Mouse (Mus musculus) spleen, embryonic (tissue): ENCODE results near the gene Paqr9.

Experiments
- CTCF ChIA-PET: fragments of 350-600 bp; sonication (Branson Sonifier 250); formaldehyde crosslinking; loops from one replicate; lab custom pipeline; 2022; lab: Charles Lee

Gene Paqr9

GRCm38 (mm10) chr9:95577502-95577901 is 18.0 kb downstream of the Paqr9 start:
- CTCF ChIA-PET = no interaction called here

GRCm38 (mm10) chr9:95578366-95578895 is 19.0 kb downstream of the Paqr9 start:
- CTCF ChIA-PET = no interaction called here

- CTCF ChIA-PET = no interaction called here
Observed at GRCm38 (mm10) chr9:95581021-95581757, 21.7 kb downstream of the Paqr9 start.

DNA sequence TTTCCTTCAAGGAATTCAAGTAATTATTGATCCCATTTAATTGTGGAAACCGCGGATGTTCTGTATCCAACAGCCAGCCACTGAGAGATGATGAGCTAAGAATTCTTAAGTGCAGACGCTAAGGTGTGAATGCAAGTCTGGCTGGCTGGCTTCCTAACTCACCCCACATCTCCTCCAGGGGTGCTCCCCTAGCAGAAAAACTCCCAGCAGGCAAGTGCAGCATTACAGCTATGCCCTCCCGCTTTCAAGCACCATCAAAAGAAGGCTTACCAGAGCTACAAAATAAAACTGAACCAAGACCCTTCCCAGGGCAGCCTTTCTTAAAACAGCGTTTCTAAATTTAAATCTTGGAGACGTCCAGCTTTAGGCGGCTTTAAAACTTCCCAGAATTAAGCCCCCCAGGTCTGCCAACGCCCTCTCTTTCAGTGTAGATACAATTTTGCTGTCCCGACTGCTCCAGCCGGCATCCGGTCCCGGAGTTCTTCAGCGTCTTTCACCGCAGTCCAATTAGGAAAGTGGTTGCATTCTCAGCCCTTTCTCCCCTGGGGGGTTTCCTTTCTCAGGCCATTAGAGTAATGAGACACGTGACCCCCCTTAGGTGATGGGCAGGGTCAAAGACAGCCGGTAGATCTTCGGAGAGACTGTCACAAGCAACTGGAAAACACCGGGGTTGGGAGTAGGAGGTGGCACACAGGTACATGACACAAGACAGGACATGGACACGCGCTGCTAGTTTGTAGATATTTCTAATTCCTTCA is 22.5 kb downstream of the Paqr9 start:
- CTCF ChIA-PET = no interaction called here

GRCm38 (mm10) chr9:95582555-95582954 is 23.1 kb downstream of the Paqr9 start:
- CTCF ChIA-PET = no interaction called here

DNA sequence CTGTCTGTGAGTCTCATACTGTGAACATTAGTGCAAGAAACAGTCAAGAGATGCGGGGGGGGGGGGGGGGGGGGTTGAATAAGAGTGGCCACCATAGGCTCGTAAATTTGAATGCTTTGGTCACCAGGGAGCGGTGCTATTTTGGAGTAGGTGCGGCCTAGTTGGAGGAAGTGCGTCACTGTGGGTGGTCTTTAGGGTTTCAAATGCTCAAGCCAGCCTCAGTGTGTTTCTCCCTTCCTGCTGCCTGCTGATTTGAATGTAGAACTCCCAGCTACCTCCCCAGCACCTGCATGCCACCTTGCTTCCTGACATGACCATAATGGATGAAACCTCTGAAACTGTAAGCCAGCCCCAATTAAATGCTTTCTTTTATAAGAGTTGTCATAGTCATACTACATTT is 26.6 kb downstream of the Paqr9 start:
- CTCF ChIA-PET = no interaction called here

DNA sequence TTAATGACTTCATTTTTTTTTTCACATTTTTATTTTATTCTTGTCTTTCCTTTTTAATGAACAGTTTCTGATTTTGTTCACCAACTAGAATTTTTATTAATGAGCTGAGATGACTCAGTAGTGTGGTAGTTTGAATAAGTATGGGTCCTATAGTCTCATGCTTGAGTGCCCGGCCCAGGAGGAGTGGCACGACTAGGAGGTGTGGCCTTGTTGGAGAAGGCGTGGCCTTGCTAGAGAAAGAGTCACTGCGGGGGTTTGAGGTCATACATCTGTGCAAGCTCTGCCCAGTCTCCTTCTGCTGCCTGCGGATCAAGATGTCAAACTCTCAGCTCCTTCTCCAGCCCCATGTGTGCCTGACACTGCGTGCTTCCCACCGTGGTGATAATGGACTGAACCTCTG is 28.6 kb downstream of the Paqr9 start:
- CTCF ChIA-PET = no interaction called here

GRCm38 (mm10) chr9:95594291-95594690 is 34.8 kb downstream of the Paqr9 start:
- CTCF ChIA-PET = no interaction called here

- CTCF ChIA-PET = no interaction called here
Observed at GRCm38 (mm10) chr9:95597466-95598178, 38.2 kb downstream of the Paqr9 start.

DNA sequence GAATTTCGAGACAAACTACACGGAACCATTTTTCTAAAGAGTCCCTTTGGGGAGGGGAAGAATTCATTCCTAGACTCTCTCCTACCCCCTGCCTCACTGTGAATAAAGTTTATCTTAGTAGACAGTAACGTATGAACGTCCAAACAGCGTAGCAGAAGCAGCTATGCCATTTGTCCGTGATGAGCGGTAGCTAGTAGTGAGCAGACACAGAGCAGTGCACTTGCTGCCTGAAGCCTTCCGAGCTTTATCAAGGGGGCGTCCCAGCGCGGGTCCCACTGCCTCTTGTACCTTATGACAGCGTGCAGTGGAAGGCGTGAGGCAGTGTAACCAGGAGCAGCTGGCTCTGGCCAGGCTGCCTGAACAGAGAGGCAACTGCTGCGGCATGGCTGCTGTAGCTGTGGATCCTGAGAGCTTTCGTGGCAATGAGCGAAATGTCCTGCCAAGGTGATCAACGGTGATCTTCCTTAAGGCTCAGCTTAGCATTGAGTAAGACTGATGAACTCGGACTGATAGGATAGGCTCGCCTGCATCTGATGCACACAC is 38.8 kb downstream of the Paqr9 start:
- CTCF ChIA-PET = no interaction called here

DNA sequence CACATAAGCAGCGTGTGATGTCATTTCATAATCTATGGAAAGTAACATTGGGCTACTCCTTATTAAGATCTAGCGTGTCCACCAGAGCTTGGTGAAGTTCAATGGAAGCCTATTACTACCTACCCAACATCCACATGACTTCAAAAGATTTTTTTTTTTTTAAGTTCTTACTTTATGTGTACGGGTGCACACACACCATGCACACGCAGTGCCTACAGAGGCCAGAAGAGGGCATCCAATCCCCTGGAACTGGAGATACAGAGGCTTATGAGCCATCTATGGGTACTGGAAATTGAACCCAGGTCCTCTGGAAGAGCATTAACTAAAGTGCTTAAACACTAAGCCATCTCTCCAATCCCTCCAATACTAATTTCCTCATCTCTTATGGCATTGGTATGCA is 39.9 kb downstream of the Paqr9 start:
- CTCF ChIA-PET = no interaction called here

DNA sequence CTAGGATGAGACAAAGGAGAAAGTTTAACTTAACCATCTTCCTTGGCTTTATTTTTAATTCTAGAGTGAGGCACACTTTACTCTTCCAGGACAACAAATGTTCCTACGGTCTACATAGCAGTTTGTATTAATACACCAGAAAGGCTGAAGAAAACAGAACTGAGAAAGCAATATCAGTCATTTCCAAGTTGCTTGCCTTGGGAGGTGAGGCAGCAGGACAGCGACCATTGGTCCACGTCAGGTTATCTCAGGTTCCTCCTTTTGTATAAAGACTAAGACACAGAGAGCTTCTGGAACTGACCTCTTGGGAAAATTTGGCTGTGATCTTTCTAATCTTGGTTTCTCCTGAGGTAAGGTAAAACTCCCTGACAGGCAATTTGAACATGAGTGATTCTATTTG is 43.4 kb downstream of the Paqr9 start:
- CTCF ChIA-PET = no interaction called here

- CTCF ChIA-PET = no interaction called here
Observed at GRCm38 (mm10) chr9:95603316-95603715, 43.9 kb downstream of the Paqr9 start.

DNA sequence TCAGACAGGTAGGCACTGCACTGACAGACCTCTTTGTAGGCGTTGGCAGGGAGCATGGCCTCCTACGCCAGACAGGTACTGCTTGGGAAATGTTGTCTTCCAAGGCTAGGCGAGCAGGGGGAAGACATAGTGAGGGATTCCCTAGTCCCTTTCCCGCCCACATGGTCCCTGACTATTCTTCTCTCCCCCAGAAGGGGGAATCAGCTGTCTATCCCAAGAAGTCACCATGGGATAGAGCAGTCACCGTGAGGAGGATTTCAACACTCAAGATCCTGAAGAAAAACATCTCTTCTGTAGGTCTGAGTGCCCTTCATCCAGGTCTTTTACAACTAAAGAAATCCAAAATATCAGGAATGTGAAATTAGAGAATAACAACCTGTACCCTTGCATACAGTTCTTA is 47.7 kb downstream of the Paqr9 start:
- CTCF ChIA-PET = no interaction called here

DNA sequence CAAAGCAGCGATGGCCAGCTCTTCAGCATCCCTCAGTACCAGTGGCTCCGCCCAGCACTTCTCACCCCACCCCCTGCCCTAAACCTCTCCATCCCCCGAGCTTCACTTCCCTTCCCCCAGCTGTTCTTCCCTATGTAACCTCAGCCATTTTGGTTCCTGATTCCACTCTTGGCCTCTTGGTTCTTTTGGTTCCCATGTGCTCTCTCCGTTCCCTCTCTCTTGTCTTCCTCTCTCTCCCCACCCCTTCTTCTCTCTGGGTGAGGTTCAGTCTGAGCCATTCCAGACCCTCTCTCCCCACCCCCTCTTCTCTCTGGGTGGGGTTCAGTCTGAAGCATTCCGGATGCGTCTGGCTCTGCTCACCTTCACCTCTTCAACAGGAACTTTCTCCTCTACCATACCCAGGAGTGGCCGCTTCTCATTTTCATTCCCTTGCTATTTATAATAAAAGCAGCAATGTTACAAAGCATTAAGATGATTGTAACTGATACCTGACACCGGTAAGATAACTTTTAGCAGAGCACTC is 52.9 kb downstream of the Paqr9 start:
- CTCF ChIA-PET = no interaction called here

DNA sequence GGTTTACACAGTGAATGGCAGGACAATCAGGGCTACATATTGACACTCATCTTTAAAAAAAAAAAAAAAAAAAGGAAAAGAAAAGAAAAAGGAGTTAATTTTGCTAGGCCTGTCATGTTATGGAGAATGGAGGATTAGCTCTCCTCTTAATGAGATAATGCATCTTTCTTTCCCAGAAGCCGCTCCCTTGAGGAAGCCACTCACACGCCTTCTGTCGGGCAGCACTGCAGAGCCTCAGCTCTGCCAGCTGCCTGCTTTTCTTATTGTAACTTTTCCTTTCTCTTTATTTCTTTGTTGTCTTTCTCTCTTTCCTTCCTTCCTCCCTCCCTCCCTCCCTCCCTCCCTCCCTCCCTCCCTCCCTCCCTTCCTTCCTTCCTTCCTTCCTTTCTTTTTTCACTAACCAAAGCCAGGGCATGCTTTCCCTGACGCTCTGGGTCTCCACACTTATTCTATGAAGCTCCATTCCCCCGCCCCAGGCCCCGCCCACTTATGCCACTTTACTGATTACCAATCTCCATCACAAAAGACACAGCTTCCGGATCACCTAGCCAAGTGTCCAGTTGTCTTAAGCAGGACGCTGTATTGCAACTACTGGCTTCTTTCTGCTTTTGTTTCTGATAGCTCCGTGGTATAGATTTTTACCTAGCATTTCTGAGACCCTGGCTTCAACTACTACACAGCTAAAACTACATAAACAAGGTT is 54.1 kb downstream of the Paqr9 start:
- CTCF ChIA-PET = no interaction called here

DNA sequence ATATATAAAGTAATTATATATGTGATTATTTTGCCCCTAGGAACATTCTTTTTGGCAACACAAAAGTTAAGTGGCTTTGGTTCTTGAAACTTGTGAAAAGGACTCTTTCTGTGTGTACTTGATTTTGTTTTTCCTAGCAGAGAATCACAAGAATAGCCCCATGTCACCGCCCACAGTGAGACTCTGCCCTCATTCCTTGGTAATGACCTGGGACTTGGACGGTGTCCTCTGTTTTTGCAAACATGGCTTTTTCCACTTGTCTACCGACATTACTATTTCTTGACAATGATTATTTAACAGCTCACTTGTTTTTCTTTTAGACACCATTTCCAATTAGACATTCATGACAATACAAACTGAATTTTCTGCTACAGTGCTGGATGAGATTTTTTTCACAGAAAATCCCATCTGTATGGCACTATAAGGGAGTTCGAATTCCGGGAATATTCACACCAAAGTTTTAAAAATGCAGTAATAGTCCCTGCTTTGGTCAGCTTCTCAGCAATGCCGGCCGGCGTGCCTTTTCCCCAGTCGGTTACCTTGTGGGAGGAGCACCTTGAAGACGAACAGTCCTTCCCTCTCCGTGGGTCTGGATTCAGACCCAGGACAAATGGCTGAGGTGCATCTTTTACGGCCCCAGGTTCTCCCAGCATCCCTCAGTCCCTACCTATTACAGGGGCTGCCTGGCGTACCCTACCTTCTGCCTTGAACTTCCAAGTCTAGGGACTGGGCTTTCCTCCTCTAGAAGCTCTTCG is 55.6 kb downstream of the Paqr9 start:
- CTCF ChIA-PET = no interaction called here

GRCm38 (mm10) chr9:95615961-95616360 is 56.5 kb downstream of the Paqr9 start:
- CTCF ChIA-PET = no interaction called here
